Mouse (Mus musculus) large intestine, adult 2 months (tissue): ENCODE data around the gene Tcte3. TPM values are rescaled to one million over a fixed set of nuclear protein-coding genes. Genes with fewer than 3 reads are reported as not detected.
A peak's percentile ranks its signal among the peaks of the same experiment; 100 is the strongest.
"Not testable (repeated sequence)": the region's sequence is repeated elsewhere in the genome, so short reads cannot be mapped to it uniquely, and the experiment has no call there.

Source experiments
- DNase-seq: peaks from one replicate; pipeline ENCODE4 v3.0.0-alpha.2; 2012; ENCODE audit warnings: low read depth, low spot score
- WGBS: fragments of 180-500 bp; shearing (Covaris S2); methylation state at CpG from one replicate; pipeline ENCODE4 v1.1.7; 2018; 5-methylcytosine and 5-hydroxymethylcytosine counted together
- polyA plus RNA-seq: library from polyadenylated mRNA; depleted of rRNA; stranded (reverse); fragments of >200 nt; gene quantifications from 2 replicates; pipeline ENCODE4 v1.2.3, GENCODE M21; 2012; rRNA removed

Tcte3 gene
- polyA plus RNA-seq = not detected in 2 replicates

GRCm38 (mm10) chr17:15041175-15041729 lies at the start of gene Tcte3, which contains the start of the genes Ermard and Gm3448:
Gene Tcte3, minus strand, starts transcription at chr17:15041488.
Gene Ermard, plus strand, starts transcription at chr17:15041208.
Gene Gm3448, minus strand, starts transcription at chr17:15041537.
- not testable (repeated sequence) for DNase-seq
- no CpG with 5 or more reads among the region's 56 CpGs for WGBS

- DNase-seq = no peak
- 42% methylated on average over 8 of the region's 8 CpGs for WGBS
Measured at GRCm38 (mm10) chr17:15088591-15089001, 47.3 kb upstream of the Tcte3 start.

- WGBS = 42% methylated on average over 2 of the region's 2 CpGs
- DNase-seq = no peak
Measured at GRCm38 (mm10) chr17:15088166-15088565, 46.9 kb upstream of the Tcte3 start.

- 56% methylated on average over 2 of the region's 2 CpGs for WGBS
- no peak for DNase-seq
Measured at GRCm38 (mm10) chr17:15085006-15085405, 43.7 kb upstream of the Tcte3 start.

GRCm38 (mm10) chr17:15084226-15084848 lies 43.0 kb upstream of the Tcte3 start:
- 65% methylated on average over 13 of the region's 13 CpGs for WGBS
- DNase-seq = no peak

- WGBS = 21% methylated on average over 2 of the region's 2 CpGs
- no peak for DNase-seq
Measured at GRCm38 (mm10) chr17:15077536-15077935, 36.2 kb upstream of the Tcte3 start.

- DNase-seq = no peak
- WGBS = 26% methylated on average over 8 of the region's 8 CpGs
Measured at GRCm38 (mm10) chr17:15075033-15075432, 33.7 kb upstream of the Tcte3 start.

GRCm38 (mm10) chr17:15072211-15072610 lies 30.9 kb upstream of the Tcte3 start:
- no peak for DNase-seq
- WGBS = 97% methylated on average over 2 of the region's 2 CpGs

- 22% methylated on average over 2 of the region's 2 CpGs for WGBS
- DNase-seq = no peak
Measured at GRCm38 (mm10) chr17:15069124-15069523, 27.8 kb upstream of the Tcte3 start.

GRCm38 (mm10) chr17:15068040-15068792 lies 26.9 kb upstream of the Tcte3 start:
- WGBS = 65% methylated on average over 8 of the region's 8 CpGs
- DNase-seq = no peak

- DNase-seq = no peak
- 76% methylated on average over 1 of the region's 1 CpGs for WGBS
Measured at GRCm38 (mm10) chr17:15066911-15067310, 25.6 kb upstream of the Tcte3 start.

GRCm38 (mm10) chr17:15066066-15066465 lies 24.8 kb upstream of the Tcte3 start:
- 32% methylated on average over 6 of the region's 6 CpGs for WGBS
- DNase-seq = no peak

- 41% methylated on average over 13 of the region's 13 CpGs for WGBS
- DNase-seq = peak; percentile 71
Measured at GRCm38 (mm10) chr17:15065391-15066024, 24.2 kb upstream of the Tcte3 start.

- 94% methylated on average over 6 of the region's 6 CpGs for WGBS
- no peak for DNase-seq
Measured at GRCm38 (mm10) chr17:15060356-15060755, 19.1 kb upstream of the Tcte3 start.

- WGBS = 94% methylated on average over 14 of the region's 14 CpGs
- no peak for DNase-seq
Measured at GRCm38 (mm10) chr17:15059646-15060045, 18.4 kb upstream of the Tcte3 start.

GRCm38 (mm10) chr17:15058161-15058591 lies 16.9 kb upstream of the Tcte3 start:
- 88% methylated on average over 5 of the region's 5 CpGs for WGBS

GRCm38 (mm10) chr17:15055925-15056324 lies 14.6 kb upstream of the Tcte3 start:
- DNase-seq = no peak
- 84% methylated on average over 4 of the region's 4 CpGs for WGBS

More at GRCm38 (mm10) chr17:15058161-15058591, 16.9 kb upstream of the Tcte3 start:
- no peak for DNase-seq

- not testable (repeated sequence) for DNase-seq
- WGBS = 88% methylated on average over 13 of the region's 13 CpGs
Measured at GRCm38 (mm10) chr17:15053829-15054200, 12.5 kb upstream of the Tcte3 start.

- DNase-seq = not testable (repeated sequence)
- WGBS = 95% methylated on average over 7 of the region's 8 CpGs
Measured at GRCm38 (mm10) chr17:15053183-15053828, 12.0 kb upstream of the Tcte3 start.

- 95% methylated on average over 1 of the region's 1 CpGs for WGBS
- DNase-seq = not testable (repeated sequence)
Measured at GRCm38 (mm10) chr17:15052766-15053165, 11.5 kb upstream of the Tcte3 start.
